Mouse (Mus musculus) kidney, postnatal 0 days (tissue): Measurements from ENCODE around the gene Sult1e1. TPM values are rescaled to one million over a fixed set of nuclear protein-coding genes. Genes with fewer than 3 reads are reported as not detected.

Experiments used
- ATAC-seq: fragments of 200-750 bp; cut with Nextera tagmentation; replicated peaks from 2 replicates; pipeline ENCODE4 v1.8.0; 2017; ENCODE audit warnings: low read depth, moderate number of reproducible peaks, moderate TSS enrichment, moderate library complexity; ENCODE audit not compliant: low FRiP score
- DNase-seq: peaks from one replicate; pipeline ENCODE4 v3.0.0-alpha.2; 2016; ENCODE audit warnings: low spot score
- H3K27ac ChIP-seq: fragments of 300-500 bp; sonication (generic); 2 replicates; pipeline ENCODE4 v1.5.1; 2014; ENCODE audit warnings: mild to moderate bottlenecking
- H3K27me3 ChIP-seq: fragments of 300-500 bp; sonication (generic); 2 replicates; pipeline ENCODE4 v1.6.1; 2014; ENCODE audit warnings: low read length, mixed read lengths; ENCODE audit not compliant: insufficient read depth
- H3K36me3 ChIP-seq: fragments of 300-500 bp; sonication (generic); 2 replicates; pipeline ENCODE4 v1.6.1; 2014; ENCODE audit warnings: low read length, mixed read lengths; ENCODE audit not compliant: insufficient read depth
- H3K4me1 ChIP-seq: fragments of 300-500 bp; sonication (generic); replicated peaks from 2 replicates; pipeline ENCODE4 v1.6.1; 2014; ENCODE audit warnings: antibody characterized with exemption, low read length, mixed read lengths; ENCODE audit not compliant: insufficient read depth
- H3K4me2 ChIP-seq: fragments of 300-500 bp; sonication (generic); 2 replicates; pipeline ENCODE4 v1.6.1; 2014; ENCODE audit warnings: mild to moderate bottlenecking, low read length, moderate library complexity, mixed read lengths
- H3K4me3 ChIP-seq: fragments of 300-500 bp; sonication (generic); replicated peaks from 2 replicates; pipeline ENCODE4 v1.5.1; 2014; ENCODE audit warnings: low read depth, low read length
- H3K9ac ChIP-seq: fragments of 300-500 bp; sonication (generic); 2 replicates; pipeline ENCODE4 v1.6.1; 2014; ENCODE audit warnings: low read depth, low read length
- H3K9me3 ChIP-seq: fragments of 300-500 bp; sonication (generic); replicated peaks from 2 replicates; pipeline ENCODE4 v1.6.1; 2016; ENCODE audit warnings: low read length, inconsistent platforms, mixed read lengths
- CTCF ChIP-seq: IDR thresholded peaks from 2 replicates; pipeline ENCODE4 v1.5.1; 2016; ENCODE audit warnings: antibody characterized with exemption, low read depth, mild to moderate bottlenecking, moderate library complexity
- WGBS: fragments of 180-500 bp; shearing (Covaris S2); extraction: QIAGEN DNeasy Blood & Tissue Kit; methylation state at CpG from one replicate; pipeline ENCODE4 v1.1.7; 2014; 5-methylcytosine and 5-hydroxymethylcytosine counted together
- polyA plus RNA-seq: library from polyadenylated mRNA; unstranded; fragments of >200 nt; fragmentation: Nextera tagmentation; extraction: Ambion mirVana; gene quantifications from 2 replicates; pipeline ENCODE4 v1.2.1, GENCODE M21; 2015

Gene Sult1e1
- 0.65 and 0.78 TPM in 2 replicates for polyA plus RNA-seq

DNA sequence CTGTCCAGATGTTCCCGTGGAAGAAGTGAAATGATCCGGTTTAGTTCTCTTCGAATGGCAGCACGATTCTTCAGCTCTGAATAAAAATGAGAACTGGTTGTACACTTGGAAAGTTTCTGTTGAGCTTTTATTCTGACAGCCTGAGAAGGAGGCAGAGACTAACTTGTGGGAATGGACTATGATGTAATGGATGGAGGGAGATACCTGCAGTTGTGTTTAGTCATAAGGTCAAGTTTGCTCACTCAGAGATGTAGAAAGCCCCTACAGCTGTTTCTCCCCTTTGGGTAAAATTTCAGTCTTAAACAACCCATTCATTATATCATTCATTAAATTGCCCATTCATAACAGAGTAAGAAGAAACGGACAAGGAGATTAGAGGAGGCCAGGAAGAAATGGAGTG lies at the start of gene Sult1e1:
Sult1e1 (minus strand) TSS at position 101 of the 400 bp plus-strand sequence.
- Histone ChIP-seq H3K36me3 (no peaks in the 10 kb centered on the region), H3K4me1 (no peaks in the 10 kb centered on the region), H3K4me3 (no peak within 1 kb of the TSS), H3K27me3 (no peaks in the 10 kb centered on the region), H3K9me3 (no peaks in the 10 kb centered on the region), H3K9ac (no peak within 1 kb of the TSS), H3K27ac (no peak within 1 kb of the TSS), H3K4me2 (no peak within 1 kb of the TSS)
- no peak for TF ChIP-seq CTCF
- ATAC-seq, result no peak
- no peak for DNase-seq
- WGBS, result 78% methylated on average over 5 of the region's 5 CpGs

DNA sequence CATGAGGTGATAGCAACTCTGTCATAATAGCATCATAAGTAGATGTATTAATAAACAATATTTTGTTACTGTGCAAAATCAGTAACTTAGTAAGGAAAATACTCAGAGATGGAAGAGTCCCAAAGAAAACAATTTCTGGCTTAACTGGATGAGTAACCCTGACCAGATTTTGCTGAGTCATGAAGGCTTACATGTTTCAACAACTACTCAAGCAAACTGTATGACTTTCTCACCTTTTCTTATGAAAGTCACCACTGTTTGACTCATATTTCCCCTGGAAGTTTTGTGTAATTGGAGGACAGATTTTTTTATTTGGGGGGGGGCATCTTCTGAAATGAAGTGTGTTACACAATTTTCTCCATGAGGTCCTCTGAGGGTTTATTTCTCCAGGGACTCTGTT lies 31.3 kb upstream of the Sult1e1 start:
- H3K36me3 ChIP-seq, result no peaks in the 10 kb centered on the region
- H3K27ac ChIP-seq, result no peak overlapping the region
- DNase-seq (no peak), ATAC-seq (no peak)
- TF ChIP-seq CTCF, result no peak
- H3K4me2 ChIP-seq, result no peak overlapping the region
- no peaks in the 10 kb centered on the region for H3K9me3 ChIP-seq
- no peaks in the 10 kb centered on the region for H3K27me3 ChIP-seq
- H3K4me3 ChIP-seq, result no peak overlapping the region
- H3K9ac ChIP-seq, result no peak overlapping the region
- H3K4me1 ChIP-seq, result no peaks in the 10 kb centered on the region

DNA sequence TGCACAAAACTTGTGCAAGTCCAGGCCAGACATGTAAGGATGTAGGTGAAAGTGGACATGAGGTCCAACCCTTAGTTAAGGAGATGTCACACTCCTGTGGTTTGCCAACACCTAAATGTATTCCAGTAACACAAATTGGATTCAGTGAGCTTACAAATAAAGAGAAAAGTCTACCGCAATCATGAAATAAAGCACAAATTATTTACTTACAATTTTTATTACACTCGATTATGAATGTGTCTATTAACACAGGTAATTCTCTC lies 23.7 kb upstream of the Sult1e1 start:
- ATAC-seq, result peak; percentile 89
- Histone ChIP-seq H3K9ac (no peak overlapping the region), H3K4me3 (no peak overlapping the region), H3K4me2 (no peak overlapping the region), H3K9me3 (no peaks in the 10 kb centered on the region), H3K27me3 (no peaks in the 10 kb centered on the region), H3K36me3 (no peaks in the 10 kb centered on the region), H3K27ac (no peak overlapping the region), H3K4me1 (no peaks in the 10 kb centered on the region)
- DNase-seq, result no peak
- no peak for TF ChIP-seq CTCF
- 82% methylated on average over 2 of the region's 2 CpGs for WGBS

DNA sequence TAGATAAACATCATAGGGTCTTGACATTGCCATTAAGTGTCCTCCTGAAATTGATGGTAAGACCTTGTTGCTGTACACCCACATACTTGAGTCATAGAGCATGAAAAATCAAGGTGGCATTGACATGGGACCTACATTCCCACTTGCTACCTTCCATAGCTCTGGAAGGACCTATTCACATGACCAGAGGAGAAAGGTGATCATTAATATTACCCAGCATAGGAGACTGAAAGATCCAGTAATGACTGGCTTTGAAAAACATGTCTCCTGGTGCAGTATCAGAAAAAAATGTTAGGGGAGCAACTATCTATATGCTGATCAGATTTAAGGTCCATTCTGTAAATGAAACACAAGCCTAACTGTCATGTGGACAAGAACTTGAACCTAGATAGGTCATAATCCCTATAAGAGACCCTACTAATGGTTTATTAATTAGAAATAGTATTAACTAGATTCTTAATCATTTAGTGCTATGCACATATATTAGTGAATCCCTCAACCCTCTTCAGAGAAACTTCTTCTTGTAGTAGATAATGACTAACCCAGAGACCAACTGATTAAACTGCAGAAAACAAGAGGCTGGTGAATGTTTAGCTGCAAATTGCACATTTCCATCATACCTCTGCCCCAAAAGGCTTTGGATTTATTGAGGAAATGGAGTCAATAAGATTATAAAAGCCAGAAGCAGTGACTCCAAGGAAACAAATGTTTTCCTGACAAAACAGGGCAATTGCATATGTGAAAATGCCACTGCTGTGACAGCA lies 23.2 kb upstream of the Sult1e1 start:
- H3K36me3 ChIP-seq, result no peaks in the 10 kb centered on the region
- H3K9me3 ChIP-seq, result no peaks in the 10 kb centered on the region
- no peak overlapping the region for H3K4me2 ChIP-seq
- H3K4me1 ChIP-seq, result no peaks in the 10 kb centered on the region
- no peaks in the 10 kb centered on the region for H3K27me3 ChIP-seq
- DNase-seq (peak; percentile 27), ATAC-seq (peak; percentile 84)
- no peak overlapping the region for H3K9ac ChIP-seq
- no peak overlapping the region for H3K4me3 ChIP-seq
- TF ChIP-seq CTCF, result no peak
- peak overlapping the region; percentile 62; the same call in 1 of the 2 replicates for H3K27ac ChIP-seq

- H3K4me3 ChIP-seq, result no peak overlapping the region
- no peaks in the 10 kb centered on the region for H3K27me3 ChIP-seq
- H3K27ac ChIP-seq, result no peak overlapping the region
- no peak overlapping the region for H3K4me2 ChIP-seq
- no peak for TF ChIP-seq CTCF
- H3K9me3 ChIP-seq, result no peaks in the 10 kb centered on the region
- ATAC-seq (no peak), DNase-seq (no peak)
- H3K36me3 ChIP-seq, result no peaks in the 10 kb centered on the region
- no peaks in the 10 kb centered on the region for H3K4me1 ChIP-seq
- H3K9ac ChIP-seq, result no peak overlapping the region
- 73% methylated on average over 3 of the region's 3 CpGs for WGBS
These were observed 9.6 kb upstream of the Sult1e1 start for GRCm38 (mm10) chr5:87601018-87601417.

DNA sequence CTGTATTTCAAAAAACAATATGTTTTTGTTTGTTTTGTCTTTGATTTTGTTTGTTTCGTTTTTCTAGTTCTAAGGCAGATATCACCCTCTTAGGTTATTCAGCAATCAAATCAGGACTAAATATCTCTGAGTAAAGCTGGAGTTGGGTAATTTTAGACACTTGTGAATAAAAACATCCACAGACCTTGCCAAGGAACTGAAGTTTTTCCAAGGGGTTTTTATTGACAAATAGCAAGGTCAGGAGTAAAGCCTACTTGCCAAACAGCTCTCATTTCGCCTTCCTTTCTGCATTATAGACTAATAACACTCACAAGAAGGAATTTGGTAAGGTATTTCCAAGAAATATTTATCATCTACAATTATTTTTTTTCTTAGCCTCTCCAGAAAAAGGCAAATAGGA lies 6.5 kb upstream of the Sult1e1 start:
- TF ChIP-seq CTCF, result no peak
- Histone ChIP-seq H3K4me3 (no peak overlapping the region), H3K27ac (no peak overlapping the region), H3K4me2 (no peak overlapping the region), H3K4me1 (no peaks in the 10 kb centered on the region), H3K36me3 (no peaks in the 10 kb centered on the region), H3K9me3 (no peaks in the 10 kb centered on the region), H3K27me3 (no peaks in the 10 kb centered on the region), H3K9ac (no peak overlapping the region)
- ATAC-seq (no peak), DNase-seq (peak; percentile 24)
- 67% methylated on average over 2 of the region's 2 CpGs for WGBS

GRCm38 (mm10) chr5:87589916-87590315 lies 1.5 kb downstream of the Sult1e1 start:
- Histone ChIP-seq H3K9me3 (no peaks in the 10 kb centered on the region), H3K9ac (no peak overlapping the region), H3K4me2 (no peak overlapping the region), H3K36me3 (no peaks in the 10 kb centered on the region), H3K27ac (no peak overlapping the region), H3K4me3 (no peak overlapping the region), H3K27me3 (no peaks in the 10 kb centered on the region), H3K4me1 (no peaks in the 10 kb centered on the region)
- ATAC-seq (no peak), DNase-seq (no peak)
- 84% methylated on average over 2 of the region's 2 CpGs for WGBS
- TF ChIP-seq CTCF, result no peak
